ENCODE assay signal across 8 mouse cellular contexts in the genomic region with DNA sequence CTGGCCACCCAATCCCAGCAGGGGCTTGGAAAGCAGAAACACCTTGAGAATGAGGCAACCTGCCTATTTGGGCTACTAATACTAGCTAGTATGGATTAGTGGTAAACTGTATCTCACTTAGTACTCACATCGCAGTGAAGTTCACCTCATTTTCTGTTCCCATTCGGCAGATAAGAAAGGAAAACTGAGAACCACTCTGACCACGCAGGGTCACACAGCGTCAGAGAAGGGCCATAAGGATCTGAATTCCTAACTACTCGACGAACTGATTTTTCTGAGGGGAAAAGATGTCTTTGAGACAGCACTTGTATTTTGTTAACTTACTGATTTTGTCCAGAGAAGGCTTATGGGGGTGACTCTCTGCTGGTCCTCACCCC. TPM values are rescaled to one million over a fixed set of nuclear protein-coding genes. Genes with fewer than 3 reads are reported as not detected.
DNase-seq lines count a peak whose midpoint lies in the region; ATAC-seq and TF ChIP-seq lines count a peak whose summit lies in the region.

No protein-coding gene starts in this region.

- H3K4me2 ChIP-seq in limb, embryonic 15.5 days: peak overlapping the region; percentile 84
- peak overlapping the region; percentile 93 for H3K4me2 ChIP-seq in stomach, embryonic 15.5 days

- WGBS in spleen, adult 2 months: 25% methylated on average over 6 of the region's 6 CpGs
- WGBS in limb, embryonic 15.5 days: 29% methylated on average over 6 of the region's 6 CpGs
- WGBS in stomach, embryonic 15.5 days: 26% methylated on average over 6 of the region's 6 CpGs

- DNase-seq in cerebellum, adult 11-12 months: peak; percentile 11
- DNase-seq in cerebellum, postnatal 36 days: no peak
- DNase-seq in spleen, adult 2 months (ENCODE audit: low read depth in 1 of 2, low spot score in 2 of 2): no peak
- no peak for DNase-seq in spleen, postnatal 14 days (ENCODE audit: low spot score in 2 of 2)
- no peak for DNase-seq in cerebellum, postnatal 14 days
- no peak for DNase-seq in embryo, embryonic 10.5 days (ENCODE audit: low spot score)

- no peak for ATAC-seq in limb, embryonic 15.5 days (ENCODE audit: insufficient number of reproducible peaks, low FRiP score, low TSS enrichment, low read depth)
- ATAC-seq in stomach, embryonic 15.5 days (ENCODE audit: insufficient read depth, low FRiP score, low read depth): no peak

- no peak for TF ChIP-seq CTCF in spleen, adult 2 months (IDR thresholded peaks at IDR 0.05; ENCODE audit: extremely low read depth, insufficient read depth, insufficient read length, insufficient replicate concordance)

- no peaks in the 10 kb centered on the region for H3K9me3 ChIP-seq in limb, embryonic 15.5 days
- H3K9me3 ChIP-seq in stomach, embryonic 15.5 days: no peaks in the 10 kb centered on the region

- peak overlapping the region; percentile 99 for H3K27ac ChIP-seq in spleen, adult 2 months (ENCODE audit: insufficient read depth, low read length)
- peak overlapping the region; percentile 100 for H3K27ac ChIP-seq in limb, embryonic 15.5 days
- H3K27ac ChIP-seq in stomach, embryonic 15.5 days: peak overlapping the region; percentile 99

- peaks cover 8% of the 10 kb centered on the region for H3K4me1 ChIP-seq in spleen, adult 2 months (ENCODE audit: control insufficient read depth, insufficient read depth, insufficient read length)
- peaks cover 16% of the 10 kb centered on the region for H3K4me1 ChIP-seq in limb, embryonic 15.5 days
- H3K4me1 ChIP-seq in stomach, embryonic 15.5 days: peaks cover 7% of the 10 kb centered on the region; the same call in 1 of the 2 replicates

- peak overlapping the region; percentile 98 for H3K9ac ChIP-seq in limb, embryonic 15.5 days
- H3K9ac ChIP-seq in stomach, embryonic 15.5 days: peak overlapping the region; percentile 97

- peak overlapping the region; percentile 89 for H3K4me3 ChIP-seq in spleen, adult 2 months (ENCODE audit: extremely low read depth, insufficient read depth, insufficient read length)
- peak overlapping the region; percentile 90 for H3K4me3 ChIP-seq in limb, embryonic 15.5 days
- H3K4me3 ChIP-seq in stomach, embryonic 15.5 days (replicated peaks): peak overlapping the region; percentile 91

- H3K27me3 ChIP-seq in spleen, adult 2 months (ENCODE audit: control insufficient read depth, insufficient read depth, low read length): no peaks in the 10 kb centered on the region
- H3K27me3 ChIP-seq in limb, embryonic 15.5 days: no peaks in the 10 kb centered on the region
- no peaks in the 10 kb centered on the region for H3K27me3 ChIP-seq in stomach, embryonic 15.5 days (replicated peaks)

- TF ChIP-seq POLR2A in spleen, adult 2 months (IDR thresholded peaks at IDR 0.05; ENCODE audit: low read depth, low read length): no peak

- H3K36me3 ChIP-seq in spleen, adult 2 months (ENCODE audit: control insufficient read depth, insufficient read depth, low read length): no peaks in the 10 kb centered on the region
- H3K36me3 ChIP-seq in limb, embryonic 15.5 days: no peaks in the 10 kb centered on the region
- no peaks in the 10 kb centered on the region for H3K36me3 ChIP-seq in stomach, embryonic 15.5 days

RNA-seq across cellular contexts. Expression of a gene that starts 0.9 kb away (rescaled TPM):
- polyA plus RNA-seq in spleen, adult 2 months (2012; rRNA removed): 17.5 and 20.3 TPM in 2 replicates
- polyA plus RNA-seq in limb, embryonic 15.5 days (2015; fragmentation: Nextera tagmentation; extraction: Ambion mirVana): 53.6 and 54.9 TPM in 2 replicates
- polyA plus RNA-seq in stomach, embryonic 15.5 days (2015; fragmentation: Nextera tagmentation; extraction: Ambion mirVana): 36.0 and 38.4 TPM in 2 replicates
